Comparison of ENCODE assay signal across 17 mouse cellular contexts in the genomic region with DNA sequence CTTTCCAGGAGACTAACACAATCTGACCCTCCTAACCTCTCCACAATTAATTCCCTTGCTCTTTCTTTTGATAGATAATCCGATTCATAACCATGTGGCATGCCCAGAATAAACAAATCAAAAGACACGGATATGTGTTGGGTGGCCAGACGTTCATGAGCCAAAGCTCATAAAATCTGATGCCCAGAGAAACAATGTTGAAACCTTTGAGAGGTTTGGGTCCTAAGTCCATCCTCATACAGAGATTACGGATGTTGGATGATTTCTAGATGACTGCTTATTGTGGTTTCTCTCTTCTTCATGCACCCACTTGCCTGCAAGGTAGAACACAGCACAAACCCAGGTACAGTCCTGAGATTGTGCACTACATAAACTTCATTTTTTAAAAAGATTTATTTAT.
"Had no signal": no experiment of that assay in that cellular context is flagged by ENCODE, and none has a peak within 500 bp of the region (broad histone marks: within the 10 kb centered on the region; RNA-seq: fewer than 3 reads in every experiment).

No protein-coding gene starts in this region.

- H3K4me2 ChIP-seq: neural tube, embryonic 12.5 days; neural tube, embryonic 13.5 days; neural tube, embryonic 15.5 days; stomach, embryonic 15.5 days had no signal

- H3K4me1 ChIP-seq: stomach, embryonic 15.5 days had no signal

- H3K9ac ChIP-seq: neural tube, embryonic 12.5 days; neural tube, embryonic 13.5 days; neural tube, embryonic 15.5 days; stomach, embryonic 15.5 days had no signal

- H3K9me3 ChIP-seq: neural tube, embryonic 13.5 days; neural tube, embryonic 15.5 days; stomach, embryonic 15.5 days had no signal

- H3K4me3 ChIP-seq: neural tube, embryonic 12.5 days; neural tube, embryonic 13.5 days; neural tube, embryonic 15.5 days; stomach, embryonic 15.5 days had no signal

- H3K27ac ChIP-seq: neural tube, embryonic 12.5 days; neural tube, embryonic 13.5 days; neural tube, embryonic 15.5 days; stomach, embryonic 15.5 days; stomach, postnatal 0 days had no signal

- H3K36me3 ChIP-seq: stomach, embryonic 15.5 days had no signal

- H3K27me3 ChIP-seq: neural tube, embryonic 12.5 days; neural tube, embryonic 13.5 days; neural tube, embryonic 15.5 days; stomach, embryonic 15.5 days had no signal

- DNase-seq: retina, postnatal 1 day; right cerebral cortex, adult 18-20 months; right cerebral cortex, postnatal 14 days; right cerebral cortex, postnatal 25 days; right cerebral cortex, postnatal 4 days; spleen, adult 18-20 months; thymus, adult 18-20 months; thymus, adult 2 months; thymus, postnatal 14 days; thymus, postnatal 25 days; thymus, postnatal 36 days; thymus, postnatal 4 days had no signal
